Mouse (Mus musculus) skeletal muscle tissue, adult 2 months (tissue): ENCODE results near the gene Myh4.
A peak's percentile ranks its signal among the peaks of the same experiment; 100 is the strongest.

Experiments used
- DNase-seq: peaks from one replicate; pipeline ENCODE4 v3.0.0-alpha.2; 2012; ENCODE audit warnings: low read depth, low spot score

Gene Myh4

DNA sequence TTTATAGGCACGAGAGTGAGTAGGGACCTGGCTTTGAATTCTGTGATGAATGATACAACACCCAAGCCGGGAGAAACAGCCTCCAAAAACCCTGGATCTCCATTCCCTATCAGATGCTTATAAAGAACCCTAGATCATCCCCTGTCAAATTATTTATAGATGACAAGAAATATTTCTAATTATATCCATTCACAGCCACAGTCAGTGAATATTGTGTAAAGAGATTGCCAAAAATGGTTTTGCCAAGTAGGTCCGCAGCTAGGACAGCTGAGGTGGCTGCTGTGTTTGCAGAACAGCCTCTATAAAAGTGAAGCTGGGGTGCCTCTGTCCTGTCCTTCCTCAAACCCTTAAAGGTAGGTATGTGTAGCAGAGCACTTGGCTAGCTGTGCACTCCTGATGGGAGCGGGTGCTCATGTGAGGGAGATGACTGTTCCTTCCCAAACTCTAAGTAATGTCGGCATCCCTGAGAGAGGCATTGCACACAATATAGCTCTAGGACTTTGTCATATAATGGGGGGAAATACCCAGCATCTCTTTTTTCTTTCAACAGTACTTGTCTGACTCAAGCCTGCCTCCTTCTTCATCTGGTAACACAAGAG is at the start of gene Myh4:
TSS of gene Myh4 (plus strand) at position 549 of the 599 bp plus-strand sequence.
- DNase-seq: peak; percentile 95

DNA sequence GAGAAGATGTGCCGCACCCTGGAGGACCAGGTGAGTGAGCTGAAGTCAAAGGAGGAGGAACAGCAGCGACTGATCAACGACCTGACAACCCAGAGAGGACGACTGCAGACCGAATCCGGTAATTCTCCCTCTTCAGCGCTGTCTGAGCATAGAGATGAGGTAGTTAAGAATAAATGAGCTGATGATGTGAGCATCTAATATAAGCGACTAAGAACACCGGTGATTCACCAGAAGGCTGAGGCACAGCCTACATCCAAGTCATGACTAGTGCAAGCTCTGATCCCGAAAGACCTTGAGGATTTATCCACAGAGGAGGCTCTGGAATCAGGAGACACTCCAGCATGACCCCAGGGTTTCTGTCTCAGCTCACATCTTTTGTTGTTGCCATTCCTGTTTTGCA is 47.5 kb upstream of the Myh4 start:
- DNase-seq: no peak

- no peak for DNase-seq
Measured at GRCm38 (mm10) chr11:67190814-67191213, 47.0 kb upstream of the Myh4 start.

DNA sequence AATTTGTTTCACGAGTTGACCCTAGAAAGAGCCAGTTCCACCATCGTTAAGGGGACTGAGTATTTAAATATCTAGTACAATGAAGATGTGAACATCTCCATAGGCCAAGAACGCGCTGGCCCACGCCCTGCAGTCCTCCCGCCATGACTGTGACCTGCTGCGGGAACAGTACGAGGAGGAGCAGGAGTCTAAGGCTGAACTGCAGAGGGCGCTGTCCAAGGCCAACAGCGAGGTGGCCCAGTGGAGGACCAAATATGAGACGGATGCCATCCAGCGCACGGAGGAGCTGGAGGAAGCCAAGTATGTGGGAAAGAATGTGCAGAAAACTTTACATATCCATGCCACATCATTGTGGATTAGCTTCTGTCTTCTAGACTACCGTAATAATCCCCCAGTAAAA is 46.3 kb upstream of the Myh4 start:
- DNase-seq: no peak

GRCm38 (mm10) chr11:67199321-67199720 is 38.5 kb upstream of the Myh4 start:
- DNase-seq: no peak

DNA sequence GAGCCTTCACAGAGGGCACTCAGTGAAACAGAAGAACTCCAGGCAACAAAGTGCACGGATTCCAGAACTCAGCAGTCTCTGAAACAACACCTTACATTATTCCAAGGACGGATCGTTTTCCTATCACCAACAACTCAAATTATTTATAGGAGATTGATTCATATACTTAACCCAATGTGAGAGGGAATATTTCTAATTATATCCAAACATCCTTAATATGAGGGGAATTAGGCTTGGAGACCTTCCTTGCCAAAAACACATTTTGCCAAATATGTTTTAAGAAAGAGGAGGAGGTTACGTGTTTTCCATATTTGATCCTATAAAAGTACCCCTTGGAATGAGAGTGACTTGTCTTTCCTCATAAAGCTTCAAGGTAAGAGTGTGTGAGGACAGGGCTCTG is 38.1 kb upstream of the Myh4 start, which contains the start of gene Myh1:
TSS of gene Myh1 (plus strand) at position 301 of the 400 bp plus-strand sequence.
- DNase-seq: peak; percentile 49

DNA sequence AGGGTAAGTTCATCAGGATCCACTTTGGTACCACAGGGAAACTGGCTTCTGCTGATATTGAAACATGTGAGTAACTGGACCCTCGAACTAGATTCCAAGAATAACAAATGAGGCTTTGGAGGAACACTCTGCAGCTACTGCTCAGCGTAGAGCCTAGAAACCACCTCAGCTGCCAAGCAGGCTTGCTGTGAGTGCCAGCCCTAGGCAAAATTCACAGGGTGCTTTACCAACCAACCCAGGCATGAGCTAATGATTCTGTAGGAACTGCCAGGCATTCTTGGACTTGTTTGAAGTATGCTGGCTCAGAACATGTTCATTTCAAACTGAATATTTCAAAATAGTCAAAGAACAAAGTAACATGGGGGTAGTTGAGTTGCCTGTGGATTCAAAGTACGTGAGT is 33.1 kb upstream of the Myh4 start:
- peak; percentile 78 for DNase-seq

DNA sequence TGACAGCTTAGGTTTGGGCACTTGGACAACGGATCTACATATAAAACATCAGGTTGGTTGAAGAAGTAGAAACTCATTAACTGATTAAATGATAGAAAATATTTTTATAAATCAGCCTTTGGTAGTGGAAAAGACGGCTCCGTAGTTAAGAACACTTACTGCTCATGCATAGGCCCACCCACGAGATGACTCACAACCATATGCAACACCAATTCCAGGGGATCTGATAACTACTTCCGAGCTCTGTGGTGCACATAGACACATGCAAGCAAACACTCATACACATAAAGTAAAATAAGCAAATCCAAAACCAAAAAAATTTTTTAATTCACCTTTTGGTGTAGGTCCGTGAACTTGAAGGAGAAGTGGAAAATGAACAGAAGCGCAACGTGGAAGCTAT is 16.0 kb upstream of the Myh4 start:
- DNase-seq: no peak

DNA sequence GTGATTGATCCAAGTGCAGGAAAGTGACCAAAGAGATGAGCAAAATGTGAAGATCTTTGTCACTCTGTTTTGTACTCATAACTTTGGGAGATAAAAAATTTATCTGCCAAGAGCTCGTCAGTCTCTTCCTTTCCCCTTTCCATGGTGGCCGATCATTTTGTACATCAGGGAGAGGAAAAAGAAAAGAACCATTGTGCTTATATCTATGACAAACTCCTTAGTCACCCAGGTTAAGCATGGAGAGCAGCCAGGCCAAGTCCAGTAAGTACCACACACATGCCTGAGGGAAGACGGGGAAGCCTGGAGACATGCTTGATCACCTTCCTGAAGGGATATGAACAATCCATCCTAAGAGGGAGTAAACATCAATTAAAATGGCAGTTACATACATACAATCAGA is 13.4 kb upstream of the Myh4 start:
- no peak for DNase-seq

DNA sequence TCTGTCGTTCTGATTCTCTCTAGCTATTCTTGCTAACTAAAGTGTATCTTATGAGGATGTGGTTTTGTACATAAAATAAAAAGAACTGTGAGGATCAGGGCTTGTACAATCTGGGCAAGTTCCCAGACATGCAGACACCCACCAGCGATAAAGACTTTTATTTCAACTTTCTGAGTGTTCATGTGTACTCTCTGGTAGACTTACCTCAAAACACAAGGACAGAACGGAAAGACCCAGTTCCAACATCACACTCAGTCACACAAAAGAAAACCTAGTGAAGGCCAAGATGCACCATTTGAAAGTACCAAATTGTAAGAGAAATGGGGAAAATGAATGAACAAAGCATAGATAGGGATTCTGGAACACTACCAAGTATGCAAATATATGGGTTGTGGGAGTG is 9.1 kb upstream of the Myh4 start:
- DNase-seq: no peak

DNA sequence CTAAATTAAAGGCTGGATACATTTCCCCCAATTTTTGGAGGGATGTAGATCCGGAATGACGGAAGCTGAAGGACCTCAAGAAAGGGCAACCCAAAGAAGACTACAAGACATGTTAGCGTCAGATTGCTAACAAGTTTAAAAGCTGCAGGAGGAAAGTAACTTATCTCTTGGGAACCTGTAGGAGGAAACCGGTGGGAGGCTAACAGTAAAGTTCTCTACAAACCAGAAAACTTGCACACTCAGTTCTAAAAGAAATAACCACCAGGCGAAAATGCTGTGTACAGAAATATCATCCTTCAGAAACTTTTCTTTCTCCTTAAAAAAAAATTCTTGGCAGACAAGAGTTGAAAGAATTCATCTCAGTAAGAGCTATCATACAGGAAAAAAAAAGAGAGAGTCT is 8.7 kb upstream of the Myh4 start:
- no peak for DNase-seq

- DNase-seq: peak; percentile 79
Measured at GRCm38 (mm10) chr11:67229946-67230345, 7.9 kb upstream of the Myh4 start.

GRCm38 (mm10) chr11:67235639-67236358 is 2.0 kb upstream of the Myh4 start:
- DNase-seq: peak; percentile 86

GRCm38 (mm10) chr11:67236799-67237198 is 1.0 kb upstream of the Myh4 start:
- DNase-seq: peak; percentile 52

DNA sequence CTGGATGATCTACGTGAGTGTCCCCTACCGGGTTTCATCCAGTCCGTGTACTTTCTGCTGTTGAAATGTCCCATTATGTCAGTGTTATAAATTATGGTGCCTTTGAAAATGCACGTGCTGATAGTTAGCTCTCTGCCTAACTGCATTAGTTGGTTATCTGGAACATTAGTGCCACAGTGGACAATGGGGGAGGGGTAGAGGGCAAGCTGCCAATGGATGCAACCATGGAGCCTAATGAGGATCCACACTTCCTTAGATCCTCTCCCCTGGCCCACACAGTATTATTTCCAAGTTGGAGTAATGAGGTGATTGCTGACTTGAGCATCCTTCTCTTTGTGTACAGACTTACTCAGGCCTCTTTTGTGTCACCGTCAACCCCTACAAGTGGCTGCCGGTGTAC is 3.2 kb downstream of the Myh4 start:
- DNase-seq: peak; percentile 55

GRCm38 (mm10) chr11:67253691-67254090 is 15.9 kb downstream of the Myh4 start:
- DNase-seq: peak; percentile 43

GRCm38 (mm10) chr11:67257048-67257447 is 19.2 kb downstream of the Myh4 start:
- peak; percentile 63 for DNase-seq

DNA sequence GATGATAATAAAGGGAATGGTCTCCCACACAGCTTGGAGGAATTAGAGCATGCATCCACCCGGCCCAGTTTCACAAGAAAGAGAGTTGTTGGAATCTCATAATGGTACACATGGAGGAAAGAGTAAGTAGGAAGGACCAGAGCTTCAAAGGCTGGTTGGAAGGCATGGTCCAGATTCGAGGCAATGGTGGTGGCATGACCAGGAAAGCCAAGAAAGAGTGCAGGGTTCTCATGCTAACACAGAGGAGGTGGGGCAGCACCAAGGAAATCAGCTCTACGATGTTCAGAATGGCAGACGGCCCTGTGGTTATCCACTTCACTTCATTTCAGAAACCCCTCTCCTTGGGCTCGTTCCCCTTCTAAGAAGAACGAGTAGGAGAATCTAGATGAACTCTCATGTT is 23.1 kb downstream of the Myh4 start:
- peak; percentile 72 for DNase-seq

DNA sequence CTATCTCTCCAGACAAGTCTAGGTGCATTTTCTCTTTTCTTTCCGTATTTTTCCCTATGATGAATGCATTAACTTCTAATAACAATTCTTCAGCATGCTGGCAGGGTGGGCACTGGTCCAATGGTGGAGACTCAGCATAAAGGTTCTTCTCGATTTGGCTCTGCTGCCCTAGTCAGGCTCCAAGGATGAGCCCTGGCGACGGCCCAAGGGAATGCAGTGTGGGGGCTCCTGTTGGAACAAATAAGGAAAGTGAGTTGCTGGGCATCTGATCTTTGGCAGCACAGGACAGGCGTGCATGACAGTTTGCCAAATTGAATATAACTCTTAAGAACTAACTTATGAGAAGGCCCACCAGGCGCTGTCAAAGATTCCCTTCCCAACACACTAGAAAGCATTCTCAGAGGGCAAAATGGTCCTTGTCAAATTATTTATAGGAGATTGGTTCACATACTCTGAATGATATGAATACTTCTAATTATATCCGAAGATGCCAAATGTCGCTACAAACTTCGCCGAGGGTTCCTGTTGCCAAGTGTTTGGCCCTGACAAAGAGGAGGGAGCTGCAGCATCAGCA is 38.9 kb downstream of the Myh4 start, which contains the start of gene Myh8:
TSS of gene Myh8 (plus strand) at position 524 of the 574 bp plus-strand sequence.
- DNase-seq: no peak

GRCm38 (mm10) chr11:67293440-67293839 is 55.6 kb downstream of the Myh4 start:
- DNase-seq: no peak
